Mouse (Mus musculus) right cerebral cortex, adult 2 months (tissue): ENCODE data around the gene Dok3.
A peak's percentile ranks its signal among the peaks of the same experiment; 100 is the strongest.

Source experiments
- DNase-seq, 2 experiments: peaks; one replicate each; pipeline ENCODE4 v3.0.0; 2021 to 2022; ENCODE audit warnings: low spot score in 2 of 2

Gene Dok3

DNA sequence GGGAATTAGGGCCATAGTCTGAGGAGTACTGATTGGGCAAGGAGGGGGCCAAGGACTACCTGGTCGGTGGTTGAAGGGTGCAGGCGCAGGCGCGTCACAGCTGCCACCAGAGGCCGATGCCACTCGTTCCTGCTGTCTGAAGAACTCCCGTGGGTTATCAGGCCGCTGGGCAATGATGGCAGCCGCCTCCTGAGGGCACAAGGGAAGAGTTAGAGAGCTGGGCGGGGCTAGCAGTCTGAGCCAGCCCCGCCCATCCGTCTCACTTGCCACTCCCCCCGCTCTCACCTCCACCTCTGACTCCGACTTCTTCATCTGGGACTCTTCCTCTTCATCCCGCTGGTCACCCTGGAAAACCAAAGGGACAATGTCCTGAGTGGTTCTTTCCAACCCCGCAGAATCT is 51.6 kb downstream of the Dok3 start:
- DNase-seq: no peak

DNA sequence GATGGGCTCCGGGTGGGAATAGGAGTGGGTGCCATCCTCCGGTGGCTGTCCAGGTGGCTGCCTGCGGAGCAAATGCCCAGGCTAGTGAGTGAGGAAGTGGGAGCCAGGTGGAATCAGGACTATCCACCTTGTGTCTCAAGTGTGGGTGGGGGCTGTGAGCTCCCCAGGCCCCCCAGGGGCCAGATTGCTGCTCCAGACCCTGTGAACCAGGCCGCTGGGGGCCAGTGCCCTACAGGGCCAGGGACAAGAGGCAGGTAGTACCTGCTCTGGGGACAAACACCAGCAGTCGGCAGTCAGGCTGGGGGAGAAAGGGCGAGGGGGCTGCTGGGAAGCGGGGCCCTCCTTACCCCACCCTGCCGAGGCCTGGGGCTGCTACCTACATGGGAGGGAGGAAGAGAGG is 52.8 kb downstream of the Dok3 start:
- no peak for DNase-seq

DNA sequence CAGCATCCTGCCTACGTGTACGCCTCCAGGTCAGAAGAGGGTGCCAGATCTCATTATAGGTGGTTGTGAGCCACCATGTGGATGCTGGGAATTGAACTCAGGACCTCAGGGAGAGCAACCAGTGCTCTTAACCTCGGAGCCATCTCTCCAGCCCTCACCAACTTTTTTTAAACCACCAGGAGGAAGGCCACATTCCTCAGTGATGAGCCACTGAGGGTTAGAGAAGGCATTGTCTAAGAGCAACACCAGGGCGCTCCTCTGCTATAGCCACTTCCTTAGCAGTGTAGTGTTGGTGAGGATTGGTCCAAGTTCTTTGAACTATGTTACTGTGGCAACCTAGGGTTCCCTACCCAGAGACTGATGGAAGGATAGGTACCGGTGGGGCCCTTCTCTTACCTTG is 53.3 kb downstream of the Dok3 start:
- no peak for DNase-seq

DNA sequence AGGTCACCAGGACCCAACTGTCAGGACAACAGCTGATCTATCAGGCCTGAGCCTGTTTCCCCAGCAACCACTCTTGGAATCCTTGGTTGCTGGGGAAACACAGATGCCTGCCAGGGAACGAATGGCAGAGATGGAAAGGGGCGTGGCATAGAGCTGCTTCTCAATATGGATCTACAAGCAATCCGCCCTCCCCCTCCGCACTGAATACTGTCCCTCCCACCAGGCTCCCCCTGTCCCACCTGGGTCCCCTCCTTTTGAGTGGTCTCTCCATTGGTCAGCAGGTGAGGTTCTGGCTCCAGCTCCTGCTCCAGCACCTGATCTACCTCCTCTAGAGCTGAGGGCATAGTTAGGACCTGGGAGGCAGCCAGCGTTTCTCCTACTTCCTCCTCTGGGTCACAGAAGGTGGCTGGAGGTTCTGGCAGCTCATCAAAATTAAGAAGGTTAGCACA is 54.5 kb downstream of the Dok3 start:
- DNase-seq: peak; percentile 71 to 79

DNA sequence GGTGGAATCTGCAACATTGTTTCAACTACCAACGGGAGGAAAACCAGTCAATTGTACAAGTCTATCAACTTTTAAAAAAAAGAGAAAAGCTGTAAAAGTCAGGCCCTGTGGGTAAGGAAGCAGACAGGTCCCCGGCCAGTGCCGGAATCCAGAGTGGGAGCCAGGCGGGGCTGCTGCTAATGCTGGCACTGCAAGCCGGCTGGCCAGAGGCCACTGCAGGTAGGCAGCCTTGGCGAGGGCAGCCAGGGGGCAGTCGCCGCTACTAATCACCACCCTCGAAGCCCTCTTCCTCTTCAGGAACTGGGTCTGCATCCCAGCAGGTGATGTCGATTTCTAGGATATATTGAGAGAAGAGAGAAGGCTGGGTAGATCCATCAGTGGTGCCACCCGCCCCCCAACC is 55.1 kb downstream of the Dok3 start:
- no peak for DNase-seq
